In genomic region chrX:150815601-150816000, GRCm38 (mm10) we compare ENCODE assay signal across 29 mouse cellular contexts. TPM values are rescaled to one million over a fixed set of nuclear protein-coding genes. Genes with fewer than 3 reads are reported as not detected.
DNase-seq lines count a peak whose midpoint lies in the region; ATAC-seq lines count a peak whose summit lies in the region.
"Had no signal": no experiment of that assay in that cellular context is flagged by ENCODE, and none has a peak within 500 bp of the region (broad histone marks: within the 10 kb centered on the region; RNA-seq: fewer than 3 reads in every experiment).

No protein-coding gene starts in this region.

- no peaks in the 10 kb centered on the region for H3K9me3 ChIP-seq in liver, embryonic 11.5 days (ENCODE audit: control insufficient read depth, low read length)
- H3K9me3 ChIP-seq: forebrain, embryonic 12.5 days; heart, embryonic 13.5 days; hindbrain, embryonic 12.5 days; liver, embryonic 15.5 days; neural tube, embryonic 15.5 days had no signal

- no peak overlapping the region for H3K27ac ChIP-seq in liver, embryonic 11.5 days (ENCODE audit: low read depth, low read length)
- H3K27ac ChIP-seq: forebrain, embryonic 12.5 days; heart, adult 2 months; heart, embryonic 13.5 days; hindbrain, embryonic 12.5 days; liver, embryonic 15.5 days; neural tube, embryonic 15.5 days had no signal

- no peak overlapping the region for H3K4me2 ChIP-seq in liver, embryonic 11.5 days
- H3K4me2 ChIP-seq: forebrain, embryonic 12.5 days; heart, embryonic 13.5 days; hindbrain, embryonic 12.5 days; liver, embryonic 15.5 days; lung, embryonic 14.5 days; neural tube, embryonic 15.5 days had no signal

- no peaks in the 10 kb centered on the region for H3K4me1 ChIP-seq in liver, embryonic 11.5 days (replicated peaks; ENCODE audit: control insufficient read depth, insufficient read depth, low read length)
- H3K4me1 ChIP-seq: forebrain, embryonic 12.5 days had no signal

- 72% methylated on average over 1 of the region's 1 CpGs for WGBS in liver, embryonic 11.5 days

- ATAC-seq in liver, embryonic 11.5 days (replicated peaks; ENCODE audit: low FRiP score), result no peak
- ATAC-seq in erythroblast, adult 5-6 weeks (replicated peaks; ENCODE audit: low FRiP score, poor library complexity, severe bottlenecking), result no peak
- ATAC-seq: activated CD4-positive, CD25-positive, alpha-beta regulatory T cell, adult 4 months; forebrain, postnatal 0 days; intestine, postnatal 0 days had no signal

- no peak overlapping the region for H3K4me3 ChIP-seq in liver, embryonic 11.5 days (ENCODE audit: low read depth, low read length)
- H3K4me3 ChIP-seq: forebrain, embryonic 12.5 days; heart, adult 2 months; heart, embryonic 13.5 days; hindbrain, embryonic 12.5 days; liver, embryonic 15.5 days; neural tube, embryonic 15.5 days had no signal

- no peaks in the 10 kb centered on the region; the same call in 1 of the 2 replicates for H3K27me3 ChIP-seq in liver, embryonic 11.5 days (replicated peaks; ENCODE audit: control insufficient read depth, insufficient read depth, low read length)
- H3K27me3 ChIP-seq: forebrain, embryonic 12.5 days; heart, embryonic 13.5 days; hindbrain, embryonic 12.5 days; liver, embryonic 15.5 days; neural tube, embryonic 15.5 days had no signal

- H3K9ac ChIP-seq in liver, embryonic 11.5 days (ENCODE audit: low read depth, low read length), result no peak overlapping the region
- H3K9ac ChIP-seq: forebrain, embryonic 12.5 days; forebrain, postnatal 0 days; heart, embryonic 13.5 days; hindbrain, embryonic 12.5 days; liver, embryonic 15.5 days; lung, embryonic 14.5 days; neural tube, embryonic 15.5 days had no signal

- peak; percentile 45 to 67 for DNase-seq in adrenal gland, adult (ENCODE audit: inconsistent age in 2 of 2, low spot score in 1 of 2)
- no peak for DNase-seq in adrenal gland, adult 18-20 months (ENCODE audit: low spot score in 2 of 2)
- DNase-seq in heart, adult 18-20 months, result peak; percentile 20 to 26
- DNase-seq in heart, postnatal 14 days, result no peak
- DNase-seq in NIH3T3 (ENCODE audit: low read depth), result peak; percentile 54
- DNase-seq in skeletal muscle tissue, adult 2 months (ENCODE audit: low read depth, low spot score), result peak; percentile 28
- no peak for DNase-seq in liver, embryonic 11.5 days (ENCODE audit: low spot score)
- DNase-seq: cerebellum, adult 2 months; cerebellum, postnatal 14 days; forebrain, postnatal 0 days; gastrocnemius, postnatal 25 days; kidney, adult 9 months; kidney, postnatal 10 days; liver; lung, embryonic 14.5 days; lung, postnatal 14 days; midbrain, embryonic 14.5 days; right cerebral cortex, adult 18-20 months; thymus, adult 2 months; thymus, postnatal 36 days had no signal

- no peaks in the 10 kb centered on the region; the same call in 1 of the 2 replicates for H3K36me3 ChIP-seq in liver, embryonic 11.5 days (ENCODE audit: control insufficient read depth, insufficient read depth, low read length)
- H3K36me3 ChIP-seq: liver, embryonic 15.5 days had no signal

- intact Hi-C loops in heart, postnatal 14 days (cut with DNase I), result loop anchor here (10.0 kb wide), 1 partner anchor 139 kb away; no protein-coding TSS in a partner anchor

RNA-seq across cellular contexts. Expression of gene Maged2, which starts 1.5 kb away (rescaled TPM):
- total RNA-seq in adrenal gland, adult 18-20 months (2021), result 10 to 100 TPM; 65.3 to 90.0 TPM
- total RNA-seq in heart, adult 18-20 months (2021), result 10 to 100 TPM; 21.8 to 24.2 TPM
- 10 to 100 TPM; 52.7 to 63.7 TPM for total RNA-seq in heart, postnatal 14 days (2021)
- 198 and 202 TPM in 2 replicates for polyA plus RNA-seq in liver, embryonic 11.5 days (2014; fragmentation: Nextera tagmentation; extraction: Ambion mirVana)
- total RNA-seq in erythroblast, adult 5-6 weeks (2015; ENCODE audit: low replicate concordance), result 1.7 TPM in 1 of 2 replicates, not detected in the other
- 2.4 and 2.5 TPM in 2 replicates for total RNA-seq in erythroblast, adult 5-6 weeks (2017; ENCODE audit: low replicate concordance)

Comparison
In these comparisons a context has a peak if more than half of its experiments do, and no peak if none do; other contexts are left out.
1. DNase-seq: peak in adrenal gland, adult (2 of 2), heart, adult 18-20 months (2 of 2), NIH3T3 (single experiment) and skeletal muscle tissue, adult 2 months (single experiment); none in adrenal gland, adult 18-20 months (0 of 2), heart, postnatal 14 days (0 of 2) and liver, embryonic 11.5 days (single experiment).
2. RNA of gene Maged2, which starts 1.5 kb away (total RNA-seq): 65.3 to 90.0 TPM in adrenal gland, adult 18-20 months, 52.7 to 63.7 TPM in heart, postnatal 14 days and 21.8 to 24.2 TPM in heart, adult 18-20 months; 1.7 to 2.5 TPM in erythroblast, adult 5-6 weeks; every median in the first group is over 4 times any median in the second.